Mouse (Mus musculus) heart, embryonic 11.5 days (tissue): ENCODE measurements at regions not wholly inside any gene's neighbourhood (a gene's known extent, or its start where the extent isn't known, plus 50 kb on each side); places are given as distances from the start of the nearest gene placed in this dataset.

Source experiments
- ATAC-seq: fragments of 200-750 bp; cut with Nextera tagmentation; replicated peaks from 2 replicates; pipeline ENCODE4 v1.8.0; 2017; ENCODE audit warnings: moderate library complexity; ENCODE audit not compliant: insufficient number of reproducible peaks, low FRiP score, low TSS enrichment
- H3K27ac ChIP-seq: fragments of 300-500 bp; sonication (generic); 2 replicates; pipeline ENCODE4 v1.5.1; 2014; ENCODE audit warnings: mild to moderate bottlenecking, low read depth, low read length
- H3K27me3 ChIP-seq: fragments of 300-500 bp; sonication (generic); 2 replicates; pipeline ENCODE4 v1.6.1; 2014; ENCODE audit warnings: mild to moderate bottlenecking, low read length, mixed read lengths; ENCODE audit not compliant: control insufficient read depth, insufficient read depth
- H3K36me3 ChIP-seq: fragments of 300-500 bp; sonication (generic); 2 replicates; pipeline ENCODE4 v1.6.1; 2014; ENCODE audit warnings: mild to moderate bottlenecking, low read length, moderate library complexity, mixed read lengths; ENCODE audit not compliant: control insufficient read depth, insufficient read depth
- H3K4me1 ChIP-seq: fragments of 300-500 bp; sonication (generic); 2 replicates; pipeline ENCODE4 v1.6.1; 2014; ENCODE audit warnings: low read length; ENCODE audit not compliant: control insufficient read depth, insufficient read depth
- H3K4me2 ChIP-seq: fragments of 300-500 bp; sonication (generic); 2 replicates; pipeline ENCODE4 v1.6.1; 2014; ENCODE audit warnings: mild to moderate bottlenecking, moderate library complexity
- H3K4me3 ChIP-seq: fragments of 300-500 bp; sonication (generic); 2 replicates; pipeline ENCODE4 v1.5.1; 2014; ENCODE audit warnings: low read depth, low read length
- H3K9ac ChIP-seq: fragments of 300-500 bp; sonication (generic); 2 replicates; pipeline ENCODE4 v1.6.1; 2014; ENCODE audit warnings: mild to moderate bottlenecking, low read depth, low read length, moderate library complexity
- H3K9me3 ChIP-seq: fragments of 300-500 bp; sonication (generic); replicated peaks from 2 replicates; pipeline ENCODE4 v1.6.1; 2016; ENCODE audit warnings: low read length; ENCODE audit not compliant: control insufficient read depth
- WGBS: fragments of 180-500 bp; shearing (Covaris S2); extraction: QIAGEN DNeasy Blood & Tissue Kit; methylation state at CpG from one replicate; pipeline ENCODE4 v1.1.7; 2014; ENCODE audit not compliant: insufficient replicate concordance; 5-methylcytosine and 5-hydroxymethylcytosine counted together

DNA sequence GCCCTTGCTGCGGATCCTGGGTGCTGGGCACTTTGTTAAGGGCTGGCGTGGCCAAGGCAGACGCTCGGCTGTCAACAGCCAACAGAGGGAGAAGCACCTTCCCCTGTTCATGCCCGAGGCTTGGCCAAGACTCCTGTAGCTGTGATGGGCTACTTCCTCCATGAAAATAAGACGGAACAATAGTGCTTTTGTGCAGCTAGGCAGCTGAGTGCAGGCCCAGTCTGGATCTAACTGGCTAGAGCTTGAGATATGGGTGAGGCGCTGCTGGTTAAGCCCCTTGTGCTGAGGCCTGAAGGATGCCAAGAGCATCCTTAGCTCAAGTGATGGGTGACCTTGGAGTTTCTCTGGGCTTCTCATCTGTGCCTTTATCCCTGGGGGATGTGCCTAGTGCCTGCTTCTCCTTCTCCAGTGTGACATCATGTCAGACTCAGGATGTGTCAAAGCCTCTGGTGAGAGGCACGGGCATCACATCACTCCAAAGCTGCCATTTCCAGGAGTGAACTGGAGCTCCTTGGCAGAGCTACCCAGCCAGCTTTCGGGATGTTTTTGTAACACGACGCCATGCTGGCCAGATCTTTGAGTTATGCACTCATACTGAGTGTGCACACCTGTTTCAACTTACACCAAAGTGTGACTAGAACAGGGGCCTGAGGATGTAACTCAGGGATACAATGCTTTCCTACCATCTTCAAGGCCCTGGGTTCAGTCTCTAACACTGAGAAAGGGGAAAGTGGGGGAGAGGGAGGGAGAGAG is 360.1 kb upstream of the Tbx3 start:
- H3K9ac ChIP-seq: no peak overlapping the region
- no peaks in the 10 kb centered on the region for H3K9me3 ChIP-seq
- no peak; the same call in 1 of the 2 replicates for ATAC-seq
- H3K27me3 ChIP-seq: no peaks in the 10 kb centered on the region
- H3K36me3 ChIP-seq: no peaks in the 10 kb centered on the region
- H3K4me2 ChIP-seq: no peak overlapping the region
- H3K4me3 ChIP-seq: no peak overlapping the region
- WGBS: 52% methylated on average over 11 of the region's 11 CpGs
- peaks cover 7% of the 10 kb centered on the region; the same call in 1 of the 2 replicates for H3K4me1 ChIP-seq
- H3K27ac ChIP-seq: no peak overlapping the region

DNA sequence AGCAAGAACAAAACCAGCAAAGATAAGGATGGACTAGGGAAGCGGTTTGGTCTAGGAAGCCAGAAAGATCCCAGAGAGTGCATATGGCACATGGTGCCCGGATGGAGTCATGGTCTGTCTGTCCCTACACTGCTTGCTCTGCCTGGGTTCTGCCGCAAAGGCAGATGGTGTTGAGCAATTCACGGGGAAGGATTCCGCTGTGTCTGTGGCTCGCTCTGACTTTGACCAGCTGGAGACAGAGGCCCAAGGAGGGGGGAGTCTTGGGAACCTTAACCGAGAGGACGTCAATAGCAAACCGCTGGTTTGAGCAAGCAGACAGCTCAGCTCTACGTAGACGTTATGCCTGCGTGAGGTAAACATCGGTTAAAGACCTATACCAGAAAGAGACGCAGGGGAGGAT is 357.7 kb upstream of the Tbx3 start:
- Histone ChIP-seq H3K27ac (no peak overlapping the region), H3K27me3 (no peaks in the 10 kb centered on the region), H3K4me3 (no peak overlapping the region), H3K4me2 (no peak overlapping the region), H3K36me3 (no peaks in the 10 kb centered on the region), H3K9me3 (no peaks in the 10 kb centered on the region), H3K9ac (no peak overlapping the region), H3K4me1 (peaks cover 7% of the 10 kb centered on the region; the same call in 1 of the 2 replicates)
- ATAC-seq: no peak
- WGBS: 79% methylated on average over 14 of the region's 14 CpGs

DNA sequence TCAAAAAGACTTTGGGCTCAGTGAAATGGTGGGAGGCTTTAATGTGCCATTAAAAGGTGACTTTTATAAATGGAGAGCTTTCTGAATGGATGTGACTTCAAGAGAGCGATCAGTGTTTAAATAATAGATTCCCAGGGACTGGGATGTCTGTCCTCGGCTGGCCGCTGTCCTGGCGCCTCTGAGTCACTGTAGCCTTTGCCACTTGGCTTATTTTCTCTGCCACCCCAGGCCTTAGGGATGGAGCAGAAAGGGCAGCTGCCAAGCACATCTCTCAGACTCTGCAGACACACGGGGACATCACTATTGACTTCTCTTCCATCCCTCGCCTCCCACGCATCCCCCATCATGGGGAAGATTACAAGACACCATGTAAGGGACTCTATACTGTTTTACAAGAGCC is 355.3 kb upstream of the Tbx3 start:
- 83% methylated on average over 7 of the region's 7 CpGs for WGBS
- H3K4me1 ChIP-seq: peaks cover 4% of the 10 kb centered on the region; the same call in 1 of the 2 replicates
- H3K4me3 ChIP-seq: no peak overlapping the region
- H3K4me2 ChIP-seq: no peak overlapping the region
- no peak overlapping the region for H3K9ac ChIP-seq
- H3K9me3 ChIP-seq: no peaks in the 10 kb centered on the region
- H3K27ac ChIP-seq: no peak overlapping the region
- H3K27me3 ChIP-seq: no peaks in the 10 kb centered on the region
- ATAC-seq: no peak
- H3K36me3 ChIP-seq: no peaks in the 10 kb centered on the region

DNA sequence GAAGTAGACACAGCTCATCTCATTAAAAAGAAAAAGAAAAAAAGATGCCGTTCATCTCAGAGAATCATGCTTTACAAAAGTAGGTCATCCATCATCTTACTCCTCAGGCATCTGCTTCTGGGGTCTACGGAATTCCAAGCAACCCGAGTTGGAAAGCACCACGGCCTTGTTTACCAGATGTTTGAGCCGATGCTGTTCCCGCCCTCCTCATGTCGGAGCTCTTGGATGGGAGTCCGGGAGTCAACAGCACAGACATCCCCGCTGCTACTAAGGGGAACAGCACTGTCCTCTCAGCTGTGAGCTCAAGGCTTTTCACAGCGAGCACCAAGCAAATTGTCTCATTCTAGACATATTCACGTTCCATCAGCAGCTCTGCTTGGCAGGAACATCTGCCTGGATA is 352.9 kb upstream of the Tbx3 start:
- H3K27me3 ChIP-seq: no peaks in the 10 kb centered on the region
- no peak overlapping the region for H3K4me3 ChIP-seq
- no peaks in the 10 kb centered on the region for H3K4me1 ChIP-seq
- H3K27ac ChIP-seq: no peak overlapping the region
- H3K4me2 ChIP-seq: no peak overlapping the region
- no peak for ATAC-seq
- H3K9ac ChIP-seq: no peak overlapping the region
- no peaks in the 10 kb centered on the region for H3K9me3 ChIP-seq
- H3K36me3 ChIP-seq: no peaks in the 10 kb centered on the region
- WGBS: 75% methylated on average over 11 of the region's 11 CpGs

DNA sequence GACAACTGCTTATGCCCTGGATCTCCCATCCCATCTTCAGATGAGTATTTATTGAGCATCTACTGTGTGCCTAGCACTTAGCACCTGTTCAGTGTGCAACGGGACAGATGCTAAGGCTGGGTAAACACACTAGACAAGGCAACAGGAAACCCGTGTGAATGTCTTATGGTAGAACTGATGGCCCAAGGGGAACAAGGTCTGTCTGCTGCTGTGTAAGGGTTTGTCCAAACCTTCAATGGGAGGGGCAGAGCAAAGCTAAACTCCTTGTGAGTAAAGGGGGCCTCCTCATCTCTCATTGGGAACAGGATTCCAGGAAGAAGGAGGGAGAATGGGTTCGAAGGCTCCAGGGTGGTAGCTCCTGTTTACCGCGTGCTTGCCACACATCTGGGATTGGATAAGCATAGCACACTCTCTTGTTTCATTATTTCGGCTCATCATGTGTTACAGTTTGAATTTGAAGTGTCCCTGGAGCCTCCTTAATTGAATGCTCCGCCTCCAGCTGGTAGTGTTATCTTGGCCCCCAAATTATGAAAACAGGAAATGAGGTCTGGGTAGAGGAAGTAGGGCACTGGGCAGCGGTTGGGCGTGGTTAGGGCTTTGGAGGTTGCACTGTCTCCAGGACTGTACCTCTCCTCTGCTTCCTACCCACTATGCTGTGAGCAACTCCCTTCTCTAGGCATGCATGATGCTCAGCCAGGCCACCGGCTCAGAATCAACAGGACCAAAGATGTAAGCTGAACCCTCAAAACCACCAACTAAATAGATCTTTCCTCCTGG is 348.9 kb upstream of the Tbx3 start:
- WGBS: 74% methylated on average over 10 of the region's 10 CpGs
- Histone ChIP-seq H3K4me2 (no peak overlapping the region), H3K4me1 (peaks cover 11% of the 10 kb centered on the region), H3K27ac (no peak overlapping the region), H3K4me3 (no peak overlapping the region), H3K36me3 (no peaks in the 10 kb centered on the region), H3K9ac (no peak overlapping the region), H3K9me3 (no peaks in the 10 kb centered on the region), H3K27me3 (no peaks in the 10 kb centered on the region)
- no peak for ATAC-seq

DNA sequence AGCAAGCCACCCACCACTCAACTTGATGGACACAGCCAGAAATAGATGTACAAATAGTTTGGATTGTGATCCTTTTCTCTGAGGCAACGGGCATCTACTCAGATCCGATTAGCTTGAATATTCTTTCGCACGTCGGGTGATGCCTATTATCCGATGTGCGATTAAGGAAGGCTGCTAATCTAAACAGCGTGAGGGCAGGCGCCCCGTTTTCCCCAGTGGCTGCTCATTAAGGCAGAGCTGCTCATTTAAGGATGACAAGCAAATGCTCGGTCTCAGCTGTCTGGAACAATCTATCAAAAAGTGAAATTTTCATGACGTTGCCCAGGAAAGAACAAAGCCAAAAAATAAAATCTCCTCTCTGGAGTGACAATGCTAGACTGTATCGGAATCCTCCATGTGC is 348.1 kb upstream of the Tbx3 start:
- H3K4me3 ChIP-seq: no peak overlapping the region
- 74% methylated on average over 13 of the region's 13 CpGs for WGBS
- no peak overlapping the region for H3K27ac ChIP-seq
- no peaks in the 10 kb centered on the region for H3K9me3 ChIP-seq
- H3K4me1 ChIP-seq: peaks cover 11% of the 10 kb centered on the region
- no peaks in the 10 kb centered on the region for H3K27me3 ChIP-seq
- no peak overlapping the region for H3K4me2 ChIP-seq
- no peaks in the 10 kb centered on the region for H3K36me3 ChIP-seq
- ATAC-seq: no peak
- H3K9ac ChIP-seq: no peak overlapping the region

DNA sequence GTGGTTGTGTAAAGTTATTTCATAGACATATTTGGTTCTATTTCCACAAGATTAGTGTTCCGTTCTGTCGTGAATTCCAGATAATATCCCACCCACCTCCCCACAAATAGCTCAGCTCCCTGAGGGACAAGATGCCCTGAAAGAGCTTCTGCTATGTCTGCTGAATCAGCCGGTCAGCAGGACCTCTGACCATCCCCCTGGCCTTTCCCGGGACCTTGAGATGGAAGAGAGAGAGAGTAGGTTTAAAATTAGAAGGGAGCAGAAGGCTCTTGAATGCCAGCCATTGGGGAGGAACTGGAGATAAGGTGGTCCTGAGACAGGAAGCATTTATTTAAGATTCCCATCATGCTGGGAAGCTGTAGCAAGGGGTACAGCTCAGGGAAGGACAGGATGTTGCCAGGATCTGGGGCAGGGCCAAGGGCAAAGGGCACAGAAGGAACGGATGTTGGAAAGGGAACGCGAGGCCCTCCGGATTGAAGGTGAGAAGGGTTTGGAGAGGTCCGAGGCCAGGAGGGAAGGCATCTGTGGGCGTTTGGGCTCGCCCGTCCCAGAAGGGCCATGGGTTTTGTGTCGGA is 344.7 kb upstream of the Tbx3 start:
- H3K36me3 ChIP-seq: no peaks in the 10 kb centered on the region
- no peak for ATAC-seq
- H3K27ac ChIP-seq: no peak overlapping the region
- H3K27me3 ChIP-seq: no peaks in the 10 kb centered on the region
- 57% methylated on average over 13 of the region's 13 CpGs for WGBS
- H3K4me3 ChIP-seq: no peak overlapping the region
- H3K4me1 ChIP-seq: peaks cover 11% of the 10 kb centered on the region
- no peaks in the 10 kb centered on the region for H3K9me3 ChIP-seq
- H3K9ac ChIP-seq: no peak overlapping the region
- H3K4me2 ChIP-seq: no peak overlapping the region

DNA sequence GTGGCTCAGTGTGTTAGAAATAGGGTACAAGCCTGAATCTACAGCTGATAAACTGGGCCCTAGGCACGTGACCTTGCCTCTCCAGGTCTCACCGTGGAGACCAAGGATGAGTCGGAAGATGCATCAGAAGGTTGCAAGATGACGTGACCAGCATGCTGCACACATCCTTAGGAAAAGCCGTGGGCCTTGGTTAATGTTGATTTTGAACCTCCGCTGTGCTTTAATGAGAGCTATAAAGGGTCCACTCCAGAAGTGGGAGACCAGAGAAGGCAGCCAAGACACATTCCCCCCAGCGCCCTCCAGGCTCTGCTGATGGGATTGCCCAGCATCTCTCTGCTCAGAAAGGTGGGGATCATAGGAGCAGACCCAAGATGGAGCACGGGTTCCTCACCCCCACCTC is 343.6 kb upstream of the Tbx3 start:
- Histone ChIP-seq H3K27me3 (no peaks in the 10 kb centered on the region), H3K4me1 (peaks cover 11% of the 10 kb centered on the region), H3K27ac (no peak overlapping the region), H3K36me3 (no peaks in the 10 kb centered on the region), H3K9ac (no peak overlapping the region), H3K4me3 (no peak overlapping the region), H3K4me2 (no peak overlapping the region), H3K9me3 (no peaks in the 10 kb centered on the region)
- WGBS: 79% methylated on average over 8 of the region's 8 CpGs
- no peak for ATAC-seq
